Mouse (Mus musculus) cerebellum, adult 9-10 months (tissue): ENCODE measurements around the gene Tnip1.
"Not testable (repeated sequence)": the region's sequence is repeated elsewhere in the genome, so short reads cannot be mapped to it uniquely, and the experiment has no call there.

Experiments
- DNase-seq: peaks from one replicate; pipeline ENCODE4 v3.0.0; 2022

The Tnip1 gene

DNA sequence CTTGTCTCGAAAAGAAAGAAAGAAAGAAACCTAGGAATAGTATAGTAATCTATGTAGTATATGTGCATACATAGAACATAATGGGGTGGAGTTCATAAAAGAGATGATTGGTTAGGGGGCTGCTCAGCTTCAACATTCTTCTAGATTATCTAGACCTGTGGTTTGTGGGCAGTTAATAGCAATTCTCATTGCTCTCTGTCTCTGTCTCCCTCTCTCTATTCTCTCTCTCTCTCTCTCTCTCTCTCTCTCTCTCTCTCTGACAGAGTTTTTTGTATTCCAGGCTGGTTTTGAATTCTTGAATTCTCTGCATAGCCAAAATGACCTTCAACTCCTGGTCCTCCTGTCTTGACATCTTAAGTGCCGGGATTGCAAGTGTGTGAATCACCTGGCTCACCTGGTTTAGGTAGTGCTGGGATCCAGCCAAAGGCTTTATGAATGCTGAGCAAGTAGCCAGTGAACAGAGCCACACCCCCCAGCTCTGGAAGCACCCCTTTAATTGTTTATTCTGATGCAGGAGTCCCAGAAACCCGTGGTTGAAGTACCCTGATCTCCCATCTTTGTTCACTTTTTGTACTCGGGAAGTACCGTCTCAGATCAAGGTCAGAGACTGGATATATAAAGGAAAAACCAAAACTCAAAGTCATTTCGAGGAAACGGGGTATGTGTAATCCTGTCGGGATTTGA, 8.8 kb upstream of the Tnip1 start:
- DNase-seq, result no peak

DNA sequence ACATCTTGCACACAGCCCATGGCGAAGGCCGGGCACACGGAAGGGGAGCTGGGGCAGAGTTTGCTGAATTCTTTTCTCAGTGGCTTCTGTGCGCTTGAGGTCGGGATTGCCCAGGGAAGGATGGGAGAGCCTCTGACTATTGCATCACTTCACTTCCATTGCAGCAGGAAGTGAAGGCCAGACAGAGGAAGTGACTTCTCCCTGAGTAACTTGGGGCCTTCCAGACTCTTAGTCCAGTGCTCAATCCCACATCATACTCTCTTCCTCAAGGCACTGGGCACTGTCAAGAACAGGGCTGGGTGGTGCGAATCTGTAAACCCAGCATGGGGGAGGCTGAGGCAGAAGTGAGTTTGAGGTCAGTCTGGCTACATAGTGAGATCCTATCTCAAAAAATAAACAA, 2.5 kb upstream of the Tnip1 start:
- no peak for DNase-seq

DNA sequence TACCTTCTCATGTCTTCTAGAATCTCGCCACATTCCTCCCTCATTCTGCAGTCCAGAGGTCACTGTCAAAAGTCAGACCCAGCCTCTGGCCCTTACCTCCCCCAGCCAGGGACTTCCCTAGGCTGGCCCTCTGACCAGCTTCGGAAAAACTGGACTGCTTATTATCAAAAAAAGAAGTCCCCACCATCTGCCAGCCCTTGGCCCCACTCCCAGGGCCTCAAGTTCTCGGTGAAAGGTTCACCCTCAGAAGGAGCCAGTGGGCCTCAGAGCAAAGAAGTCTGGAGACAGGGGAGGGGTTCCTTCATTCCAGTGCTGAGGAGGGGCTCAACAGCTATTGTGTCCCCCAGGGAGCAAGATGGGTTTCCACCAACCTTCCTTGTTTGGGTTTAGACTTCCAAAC, 796 bp downstream of the Tnip1 start:
- DNase-seq, result no peak

DNA sequence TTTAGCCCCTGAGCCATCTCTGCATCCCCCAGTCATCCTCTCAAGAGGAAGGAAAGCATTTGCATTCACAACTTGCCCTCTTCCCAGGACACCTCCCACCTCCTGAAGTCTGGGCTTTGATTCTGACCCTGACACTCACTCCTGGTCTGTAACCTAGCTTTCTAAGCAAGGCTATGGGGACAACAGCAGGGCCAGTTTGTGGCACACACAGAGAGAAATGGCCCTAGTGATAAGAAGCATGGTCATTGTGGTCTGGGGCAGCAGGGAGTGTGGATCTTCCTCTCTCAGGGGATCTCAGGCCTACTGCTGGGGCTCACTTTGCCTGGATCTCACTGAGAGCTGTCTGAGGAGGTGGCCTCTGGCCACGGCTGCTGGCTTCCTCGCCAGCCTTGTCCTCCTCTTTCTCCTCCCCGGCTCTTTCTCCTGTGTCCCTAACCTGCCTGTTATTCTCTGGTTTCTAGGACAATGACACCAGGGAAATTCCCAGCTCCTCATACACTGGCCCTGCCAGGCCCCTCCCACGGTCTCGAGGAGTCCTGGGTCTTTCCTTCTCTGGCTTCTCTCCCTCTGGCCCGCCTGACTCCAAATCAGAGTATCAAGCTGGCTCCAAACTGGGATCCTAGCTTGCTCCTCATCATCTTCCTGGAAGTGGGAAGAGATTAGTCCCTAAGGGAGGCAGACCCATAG, 1.4 kb downstream of the Tnip1 start:
- DNase-seq, result no peak

DNA sequence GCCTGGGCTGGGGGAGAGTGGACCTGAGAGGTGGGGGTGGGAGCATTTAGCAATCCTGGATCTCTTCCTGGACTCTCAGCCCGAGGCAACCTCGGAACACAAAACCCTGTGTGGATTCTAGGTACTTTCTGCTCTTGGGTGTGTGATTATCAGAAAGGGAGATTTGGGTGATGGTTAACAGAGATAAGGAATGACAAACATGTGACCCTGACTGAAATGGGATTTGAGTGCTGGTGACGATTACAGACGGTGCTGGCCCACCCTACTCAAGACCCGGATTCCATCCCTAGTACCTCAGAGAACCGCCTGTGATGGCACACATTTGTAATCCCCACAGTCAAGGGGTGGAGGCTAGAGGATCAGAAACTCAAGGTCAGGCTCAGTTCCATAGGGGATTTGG, 2.5 kb downstream of the Tnip1 start:
- no peak for DNase-seq

DNA sequence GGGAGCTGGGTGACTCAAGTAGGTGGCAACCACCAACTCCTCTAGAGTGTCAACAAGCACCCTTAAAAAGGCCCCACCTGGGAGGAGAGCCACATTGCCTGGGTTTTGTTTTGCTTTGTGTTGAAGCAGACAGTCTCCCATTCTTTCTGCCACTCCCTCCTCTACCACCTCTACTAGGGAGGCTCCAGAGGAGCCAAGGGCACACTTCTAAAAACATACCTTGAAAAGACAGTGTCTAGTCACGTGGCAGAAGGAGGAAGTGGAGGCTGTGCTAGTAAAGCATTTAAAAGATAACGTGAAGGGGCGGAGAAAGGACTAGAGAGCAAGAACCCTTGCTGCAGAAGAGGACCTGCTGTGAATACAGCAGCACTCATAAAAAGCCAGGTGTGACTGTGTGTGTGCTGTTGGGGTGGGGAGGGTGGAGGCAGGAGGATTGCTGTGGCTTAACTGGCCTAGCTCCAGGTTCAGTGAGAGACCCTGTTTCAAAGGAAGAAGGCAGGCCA, 4.1 kb downstream of the Tnip1 start:
- DNase-seq, result peak; percentile 11

DNA sequence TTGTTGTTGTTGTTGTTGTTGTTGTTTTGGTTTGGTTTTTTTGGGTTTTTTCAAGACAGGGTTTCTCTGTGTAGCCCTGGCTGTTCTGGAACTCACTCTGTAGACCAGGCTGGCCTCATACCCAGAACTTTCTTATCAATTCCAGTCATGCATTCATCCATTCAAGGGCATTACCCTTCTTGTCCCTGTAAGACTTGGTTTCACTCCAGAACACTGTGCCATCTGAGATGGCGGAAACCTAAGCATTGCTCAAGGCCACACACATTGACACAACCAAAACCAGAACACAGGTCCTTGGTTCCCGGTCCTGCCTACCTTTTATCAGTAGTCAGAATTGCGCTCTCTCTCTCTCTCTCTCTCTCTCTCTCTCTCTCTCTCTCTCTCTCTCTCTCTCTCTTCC, 5.0 kb downstream of the Tnip1 start:
- DNase-seq, result not testable (repeated sequence)

DNA sequence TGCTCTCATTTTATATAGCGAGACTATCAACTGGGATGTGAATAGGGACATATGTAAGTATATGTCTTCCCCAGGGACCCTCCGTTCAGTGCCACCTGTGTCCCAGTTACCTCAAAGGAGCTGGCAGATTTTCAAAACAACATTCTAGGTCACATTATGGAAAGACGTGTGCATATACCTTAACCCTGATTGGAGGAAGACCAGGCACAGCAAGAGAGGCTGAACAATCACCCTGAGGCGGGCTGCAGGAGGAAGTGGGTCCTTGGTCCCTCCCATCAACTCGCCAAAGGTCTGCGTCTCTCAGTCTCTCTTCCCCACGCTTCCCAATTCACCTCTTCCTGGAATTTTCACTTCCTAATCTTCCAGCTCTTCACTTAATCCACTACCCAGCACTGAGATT, 5.8 kb downstream of the Tnip1 start:
- DNase-seq, result peak; percentile 44

DNA sequence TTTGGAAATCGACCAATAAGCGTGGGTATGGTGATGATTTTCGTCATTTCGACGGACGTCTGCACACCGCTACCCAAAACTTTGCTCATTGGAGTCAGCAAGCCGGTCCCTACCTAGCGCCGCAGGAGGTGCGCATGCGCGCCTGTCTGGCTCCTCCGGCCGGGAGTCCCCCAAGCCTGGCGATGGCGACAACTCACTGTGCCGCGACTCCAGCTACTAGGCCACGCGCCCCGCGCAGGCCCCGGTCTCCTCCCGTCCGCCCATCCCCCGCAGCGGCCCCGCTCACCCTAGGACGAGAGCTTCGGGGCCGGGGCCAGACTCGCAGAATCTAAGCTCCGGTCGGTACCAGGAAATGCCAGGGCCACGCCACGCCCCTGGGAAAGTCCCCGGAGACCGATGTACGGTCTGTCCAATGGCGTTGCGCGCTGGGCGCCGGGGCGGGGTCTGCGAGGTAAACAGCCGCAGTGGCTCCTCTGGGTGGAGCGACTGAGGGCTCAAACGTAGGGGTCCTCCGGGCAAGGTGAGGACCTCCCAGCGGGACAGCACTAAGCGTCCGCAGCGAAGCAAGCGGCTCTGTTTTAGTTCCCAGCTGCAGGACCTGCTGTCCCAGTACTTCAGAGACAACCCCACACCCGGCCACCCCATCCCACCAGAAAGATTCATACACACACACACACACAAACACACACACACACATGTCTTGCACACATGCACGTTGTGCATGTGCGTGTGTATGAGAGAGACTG, 6.8 kb downstream of the Tnip1 start:
- peak; percentile 99 for DNase-seq

DNA sequence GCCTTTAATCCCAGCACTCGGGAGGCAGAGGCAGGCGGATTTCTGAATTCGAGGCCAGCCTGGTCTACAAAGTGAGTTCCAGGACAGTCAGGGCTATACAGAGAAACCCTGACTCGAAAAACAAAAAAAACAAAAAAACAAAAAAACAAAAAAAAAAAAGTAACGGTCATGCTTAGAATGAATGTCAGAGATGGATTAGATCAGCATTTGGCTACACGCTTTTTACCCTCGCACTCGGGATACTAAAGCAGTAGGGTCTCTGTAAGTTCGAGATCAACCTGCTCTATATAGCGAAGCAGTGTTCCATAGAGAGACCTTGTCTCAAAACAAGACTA, 7.3 kb downstream of the Tnip1 start:
- DNase-seq, result not testable (repeated sequence)

DNA sequence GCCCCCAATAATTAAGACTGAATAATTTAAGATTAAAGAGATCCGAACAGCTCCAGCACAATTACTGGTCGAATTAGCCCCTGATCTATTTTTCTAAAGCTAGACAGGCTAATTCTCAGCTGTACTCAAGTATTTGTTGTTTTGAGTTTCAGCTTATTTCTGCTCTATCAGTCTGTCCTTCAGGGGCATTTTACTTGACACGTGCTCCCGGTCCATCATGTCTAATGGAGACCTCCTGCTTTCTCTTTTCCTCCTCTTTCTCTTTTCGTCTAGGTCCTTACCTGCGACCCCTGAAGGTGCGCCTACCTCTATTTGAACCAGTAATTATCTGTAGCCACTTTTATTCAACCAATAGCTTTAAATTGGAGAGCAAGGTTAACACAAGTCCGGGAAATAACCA, 8.0 kb downstream of the Tnip1 start:
- no peak for DNase-seq

DNA sequence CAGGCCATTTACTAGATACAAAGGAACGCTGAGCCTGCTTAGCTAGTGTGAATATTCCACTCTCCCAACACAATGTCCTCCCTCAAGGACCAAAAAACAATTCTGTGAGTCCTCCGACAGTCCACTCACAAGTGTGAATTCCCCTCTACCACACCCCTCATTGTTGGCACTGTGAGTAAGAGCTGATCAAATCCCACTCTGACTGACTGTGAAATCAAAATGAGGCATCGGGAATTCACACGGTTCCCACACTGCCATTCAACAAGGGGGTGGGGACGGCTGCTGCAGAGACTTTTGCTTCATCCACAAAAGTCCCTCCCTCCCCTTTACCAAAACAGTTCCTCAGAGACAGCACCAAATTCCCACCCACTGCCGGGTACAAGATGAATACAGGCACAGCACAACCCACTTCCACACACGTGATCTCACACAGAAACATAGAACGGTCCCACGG, 8.7 kb downstream of the Tnip1 start:
- peak; percentile 25 for DNase-seq

DNA sequence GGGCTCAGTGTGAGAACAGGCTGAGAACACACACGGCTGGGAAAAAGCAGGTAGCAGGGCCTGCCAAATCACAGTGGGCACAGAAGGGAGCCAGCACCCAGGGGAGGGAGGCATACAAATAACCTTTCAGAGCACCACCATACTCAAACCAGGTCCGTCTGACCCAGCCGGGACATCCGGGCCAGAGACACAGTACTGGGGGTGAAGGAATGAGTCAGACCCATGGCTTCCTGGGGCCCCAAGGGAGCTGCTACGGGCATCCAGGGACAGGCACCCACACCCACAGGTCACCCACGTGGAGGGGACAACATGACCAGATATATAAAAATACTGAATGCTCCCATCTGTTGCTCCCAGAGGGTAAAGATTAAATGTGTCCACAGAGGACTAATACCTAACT, 10.1 kb downstream of the Tnip1 start:
- DNase-seq, result peak; percentile 46

DNA sequence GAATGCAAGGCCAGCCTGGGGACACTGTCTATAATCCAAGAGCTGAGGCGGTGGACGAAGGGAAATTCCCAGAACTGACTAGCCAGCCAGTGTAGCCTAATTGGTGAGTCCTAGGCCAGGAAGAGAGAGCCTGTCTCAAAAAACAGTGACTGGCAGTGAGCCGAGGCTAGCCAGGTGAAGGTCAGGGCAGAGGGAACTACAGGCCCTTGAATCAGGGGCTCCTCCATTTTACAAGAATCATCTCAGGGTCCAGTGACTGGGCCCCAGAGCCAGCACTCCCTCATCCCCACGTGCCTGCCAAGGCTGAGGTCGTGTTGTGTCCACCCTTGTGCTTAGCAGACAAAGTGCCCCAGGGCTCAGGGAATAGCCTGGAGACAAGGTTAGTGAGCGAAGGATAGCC, 12.0 kb downstream of the Tnip1 start:
- DNase-seq, result no peak

DNA sequence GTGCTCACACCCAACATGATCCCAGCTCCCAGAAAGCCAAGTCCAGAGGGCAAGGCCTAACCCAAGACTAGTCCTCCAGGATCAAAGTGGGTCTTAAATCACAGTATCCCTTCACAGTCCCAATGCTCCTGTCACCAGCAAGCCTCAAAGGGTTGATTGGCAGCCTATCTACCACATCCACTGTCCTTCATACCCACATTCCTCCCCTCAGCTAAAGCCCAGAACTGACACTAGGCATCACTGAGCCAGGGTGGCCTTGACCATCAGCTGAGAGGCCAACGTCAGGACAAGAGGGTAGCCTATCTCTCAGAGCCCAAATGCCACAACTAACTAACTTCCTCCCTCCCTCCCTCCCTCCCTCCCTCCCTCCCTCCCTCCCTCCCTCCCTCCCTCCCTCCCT, 13.0 kb downstream of the Tnip1 start:
- no peak for DNase-seq

DNA sequence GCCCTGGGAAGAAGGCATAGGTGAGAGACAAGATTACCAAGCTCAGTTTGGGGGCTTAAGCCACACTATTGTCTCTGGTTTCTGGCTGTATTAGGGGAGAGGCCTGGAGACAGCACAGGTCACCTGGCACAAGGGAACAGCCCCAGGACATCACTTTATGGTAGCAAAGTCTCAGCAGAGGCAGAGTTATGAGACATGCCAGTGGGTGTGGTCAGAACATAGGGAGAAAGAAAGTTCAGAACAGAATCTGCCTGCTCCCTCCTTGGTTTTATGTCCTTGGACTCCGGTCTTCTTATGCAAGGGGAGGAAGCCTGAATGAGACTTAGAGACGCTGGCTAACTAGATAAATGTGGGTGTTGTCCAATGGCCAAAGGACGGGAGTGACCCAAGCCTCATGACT, 18.0 kb downstream of the Tnip1 start:
- DNase-seq, result no peak

DNA sequence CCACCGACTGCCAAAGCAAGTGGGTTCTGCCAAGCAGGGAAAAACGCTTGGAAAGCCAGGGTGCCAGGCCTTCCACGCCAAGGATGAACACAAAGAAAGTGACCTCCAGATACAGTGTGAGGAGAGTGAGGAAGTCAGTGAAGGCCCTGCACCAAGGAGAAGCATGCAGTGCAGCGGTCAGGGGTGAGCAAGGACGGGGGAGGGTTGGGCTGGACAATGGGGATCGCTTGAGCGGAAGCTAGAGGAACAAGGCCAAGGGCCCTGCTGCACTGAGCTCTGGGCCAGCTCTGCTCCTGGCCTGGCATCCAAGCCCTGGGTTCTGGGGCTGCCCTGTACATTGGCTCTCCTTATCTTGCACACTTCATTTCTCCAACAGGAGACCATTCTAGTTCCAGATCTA, 22.7 kb downstream of the Tnip1 start:
- peak; percentile 60 for DNase-seq

DNA sequence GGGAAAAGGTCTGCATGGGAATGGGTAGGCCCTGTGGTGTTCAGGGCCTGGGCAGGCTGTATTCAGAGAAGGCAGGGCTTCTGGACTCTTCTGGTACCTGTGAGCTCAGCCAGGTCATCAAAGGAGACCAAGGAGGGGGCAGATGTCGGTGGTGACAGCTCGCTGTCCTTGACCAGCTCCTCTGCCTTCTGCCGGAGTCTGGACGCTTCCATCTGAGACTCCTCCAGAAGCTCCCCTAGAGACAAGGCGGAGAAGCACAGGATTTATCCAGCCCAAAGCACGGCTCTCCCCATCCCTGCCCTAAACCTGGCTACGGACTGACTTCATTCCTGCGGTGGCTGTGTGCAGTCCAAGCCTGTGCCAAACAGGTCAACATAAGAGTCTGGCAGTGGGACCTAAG, 23.2 kb downstream of the Tnip1 start:
- peak; percentile 39 for DNase-seq

DNA sequence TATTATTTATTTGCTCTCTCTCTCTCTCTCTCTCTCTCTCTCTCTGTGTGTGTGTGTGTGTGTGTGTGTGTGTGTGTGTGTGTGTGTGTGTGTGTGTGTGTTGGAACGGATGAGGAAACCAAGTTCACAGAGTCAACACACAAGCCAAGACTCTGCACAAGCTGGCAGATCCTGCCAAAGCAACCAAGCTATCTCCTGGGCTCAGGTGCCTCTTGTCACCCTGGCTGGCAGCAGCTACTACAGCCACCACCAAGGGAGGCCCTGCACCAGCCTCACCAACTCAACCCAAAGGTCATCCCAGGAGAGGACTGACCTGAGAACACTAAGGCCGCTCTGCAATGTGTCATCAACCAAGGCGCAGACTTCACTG, 26.0 kb downstream of the Tnip1 start:
- DNase-seq, result no peak

DNA sequence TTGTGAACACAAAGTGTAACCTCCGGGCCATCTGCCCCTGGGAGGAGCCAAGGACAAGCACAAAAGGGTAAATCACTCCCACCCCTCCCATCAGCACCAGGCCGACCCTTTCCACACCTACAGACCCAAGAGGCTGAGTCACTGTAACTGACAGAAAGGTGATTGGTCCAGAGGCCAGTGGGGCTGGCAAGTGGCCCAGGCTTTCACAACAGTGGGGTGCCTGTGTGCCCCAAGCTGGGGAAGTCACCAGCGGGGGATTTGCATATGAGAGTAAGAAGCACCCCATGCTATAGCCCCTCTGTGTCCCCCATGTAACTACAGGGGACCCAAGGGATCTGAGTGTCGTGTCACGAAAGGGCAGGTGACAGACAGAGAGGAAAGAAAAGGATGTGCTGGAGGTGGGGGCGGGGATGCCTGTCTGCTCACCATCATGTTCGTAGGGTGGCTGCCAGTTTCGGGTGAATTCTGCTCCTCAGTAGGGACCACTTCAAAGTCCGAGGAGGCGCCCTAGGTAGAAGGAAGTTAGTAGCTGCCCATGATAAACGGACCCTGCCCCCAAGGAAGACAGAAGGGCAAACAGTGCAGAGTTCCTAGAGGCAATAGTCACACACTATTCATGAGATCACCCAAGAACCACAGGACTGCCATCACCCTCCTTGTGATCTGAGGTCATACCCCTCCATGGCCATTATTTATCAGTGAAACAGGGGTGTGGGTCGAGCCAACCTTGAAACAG, 26.5 kb downstream of the Tnip1 start:
- no peak for DNase-seq

DNA sequence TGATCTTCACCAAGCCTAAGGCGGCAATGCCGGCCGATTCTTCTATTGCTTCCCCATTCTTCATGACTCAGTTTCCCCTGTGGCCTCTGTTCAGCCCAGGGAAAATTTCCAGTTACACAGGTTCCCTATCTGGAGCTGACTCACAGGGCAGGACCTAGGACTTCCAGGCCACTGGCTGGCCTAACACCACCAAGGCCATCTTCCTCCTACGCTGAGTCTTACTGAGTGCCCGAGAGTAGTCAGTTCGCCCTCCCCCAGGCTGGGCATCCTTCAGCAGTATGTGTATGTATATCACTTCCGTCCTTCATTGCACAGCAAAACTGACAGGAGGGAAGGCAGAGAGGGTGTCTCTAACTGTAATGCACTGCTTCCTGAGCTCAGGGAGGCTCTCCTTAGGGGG, 28.5 kb downstream of the Tnip1 start:
- DNase-seq, result no peak

DNA sequence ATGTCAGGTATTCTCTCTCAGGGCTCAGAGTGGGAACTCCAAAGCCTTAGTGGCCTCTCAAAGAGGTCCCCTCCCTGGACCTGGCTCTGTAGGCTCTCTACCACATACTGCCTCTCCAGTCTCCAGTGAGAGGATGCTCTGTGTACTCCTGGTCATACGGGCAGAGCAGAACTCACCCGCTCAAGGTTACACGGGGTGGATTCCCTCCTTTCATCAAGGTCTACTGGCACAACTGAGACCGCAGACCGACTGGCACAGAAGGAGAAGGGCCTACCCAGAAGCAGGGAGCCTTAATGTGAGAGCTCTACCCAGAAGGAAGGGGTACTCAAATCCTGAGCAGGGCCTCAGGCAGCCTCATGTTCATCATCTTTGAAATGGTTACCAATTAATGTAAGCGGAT, 30.2 kb downstream of the Tnip1 start:
- DNase-seq, result no peak

DNA sequence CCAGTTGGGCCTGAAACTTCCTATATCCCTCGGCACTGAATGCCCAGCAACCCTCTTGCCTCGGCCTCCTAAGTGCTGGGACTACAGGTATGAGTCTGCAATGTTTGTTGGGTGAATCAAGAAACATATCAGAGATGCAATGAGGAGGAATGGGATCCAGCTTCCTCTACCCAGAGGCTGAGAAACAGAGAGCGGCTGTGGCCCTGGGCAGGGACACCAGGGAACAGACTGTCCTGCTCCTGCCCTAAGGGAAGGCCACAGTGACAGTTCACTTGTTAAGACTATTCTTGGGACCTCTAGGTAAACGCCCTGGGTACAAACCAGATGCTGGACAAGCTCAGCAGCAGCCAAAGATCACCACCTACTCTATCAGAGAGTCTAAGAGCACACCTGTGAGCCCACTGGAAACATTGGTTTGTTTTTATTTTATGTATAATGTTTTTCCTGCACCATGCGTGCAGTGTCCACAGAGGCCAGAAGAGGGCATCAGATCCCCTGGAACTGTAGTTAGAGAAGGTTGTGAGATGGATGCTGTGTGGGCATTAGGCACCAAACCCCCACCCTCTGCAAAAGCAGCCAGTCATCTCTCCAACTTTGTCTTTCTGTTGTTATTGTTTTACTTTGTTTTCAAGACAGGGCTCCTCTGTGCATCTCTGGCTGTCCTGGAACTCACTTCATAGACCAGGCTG, 31.2 kb downstream of the Tnip1 start:
- peak; percentile 62 for DNase-seq
